Mouse (Mus musculus) urinary bladder, postnatal 14 days (tissue): ENCODE data around the gene Sprr1a.
"Not testable (repeated sequence)": the region's sequence is repeated elsewhere in the genome, so short reads cannot be mapped to it uniquely, and the experiment has no call there.

ENCODE experiments used
- DNase-seq: peaks from one replicate; pipeline ENCODE4 v3.0.0; 2021; ENCODE audit warnings: low spot score

Sprr1a gene

GRCm38 (mm10) chr3:92485863-92486262 is at the start of gene Sprr1a:
TSS of gene Sprr1a (minus strand) at chr3:92485895.
- DNase-seq, result peak; percentile 42

GRCm38 (mm10) chr3:92534411-92534810 is 48.7 kb upstream of the Sprr1a start, which contains the start of gene 2310046K23Rik:
TSS of gene 2310046K23Rik (minus strand) at chr3:92534511.
- no peak for DNase-seq

GRCm38 (mm10) chr3:92512325-92512724 is 26.6 kb upstream of the Sprr1a start:
- DNase-seq, result no peak

GRCm38 (mm10) chr3:92510786-92511185 is 25.1 kb upstream of the Sprr1a start:
- DNase-seq, result peak; percentile 63

- DNase-seq, result no peak
Observed at GRCm38 (mm10) chr3:92508185-92508584, 22.5 kb upstream of the Sprr1a start.

- DNase-seq, result no peak
Observed at GRCm38 (mm10) chr3:92503528-92503927, 17.8 kb upstream of the Sprr1a start.

GRCm38 (mm10) chr3:92500393-92500792 is 14.7 kb upstream of the Sprr1a start, which contains the start of gene Sprr4:
TSS of gene Sprr4 (minus strand) at chr3:92500493.
- DNase-seq, result no peak

- not testable (repeated sequence) for DNase-seq
Observed at GRCm38 (mm10) chr3:92490262-92490661, 4.6 kb upstream of the Sprr1a start.

GRCm38 (mm10) chr3:92486307-92486706 is 612 bp upstream of the Sprr1a start:
- DNase-seq, result peak; percentile 59

- peak; percentile 22 for DNase-seq
Observed at GRCm38 (mm10) chr3:92481249-92481648, 4.4 kb downstream of the Sprr1a start.

- no peak for DNase-seq
Observed at GRCm38 (mm10) chr3:92470111-92470510, 15.6 kb downstream of the Sprr1a start.

- no peak for DNase-seq
Observed at GRCm38 (mm10) chr3:92467424-92467823, 18.3 kb downstream of the Sprr1a start.

- DNase-seq, result no peak
Observed at GRCm38 (mm10) chr3:92466576-92466975, 19.1 kb downstream of the Sprr1a start.

GRCm38 (mm10) chr3:92458620-92459019 is 27.1 kb downstream of the Sprr1a start, which contains the start of gene Sprr3:
TSS of gene Sprr3 (minus strand) at chr3:92458720.
- DNase-seq, result no peak

- no peak for DNase-seq
Observed at GRCm38 (mm10) chr3:92455151-92455550, 30.5 kb downstream of the Sprr1a start.

GRCm38 (mm10) chr3:92440177-92440576 is 45.5 kb downstream of the Sprr1a start:
- no peak for DNase-seq

GRCm38 (mm10) chr3:92438689-92439088 is 47.0 kb downstream of the Sprr1a start, which contains the start of gene Sprr1b:
TSS of gene Sprr1b (minus strand) at chr3:92438789.
- no peak for DNase-seq
